Mouse (Mus musculus): ENCODE measurements at regions not wholly inside any gene's neighbourhood (a gene's known extent, or its start where the extent isn't known, plus 50 kb on each side); places are given as distances from the start of the nearest gene placed in this dataset.

DNA sequence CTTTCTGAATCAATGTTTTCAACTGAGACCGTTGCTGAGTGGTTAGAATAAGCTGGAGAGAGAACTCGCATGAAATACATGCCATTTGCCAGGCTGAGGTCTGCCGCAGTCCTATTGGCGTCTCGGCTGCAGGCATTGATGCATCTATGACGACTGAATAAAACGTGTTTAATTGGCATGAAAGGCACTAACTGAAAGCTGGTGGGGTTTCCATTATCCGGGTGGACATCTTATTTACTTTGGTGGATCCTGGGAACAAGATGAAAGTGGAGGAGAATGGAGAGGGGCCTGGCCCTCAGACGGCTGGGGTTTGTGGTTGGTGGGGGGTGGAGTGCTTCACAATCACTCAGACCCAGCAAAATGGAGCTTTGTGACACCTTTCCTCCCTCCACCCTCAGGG is 81.2 kb downstream of the Gm12689 start:
- no peak overlapping the region for H3K4me3 ChIP-seq (ENCODE audit: extremely low read depth, insufficient read depth, insufficient read length)
- WGBS: 58% methylated on average over 9 of the region's 9 CpGs
- no peak overlapping the region for H3K27ac ChIP-seq (ENCODE audit: insufficient read depth, low read length)
- H3K4me1 ChIP-seq (ENCODE audit: control insufficient read depth, insufficient read depth, insufficient read length): no peaks in the 10 kb centered on the region
- no peaks in the 10 kb centered on the region for H3K27me3 ChIP-seq (ENCODE audit: control insufficient read depth, insufficient read depth, low read length)
- TF ChIP-seq POLR2A (IDR thresholded peaks at IDR 0.05; ENCODE audit: low read depth, low read length) (no peak), CTCF (IDR thresholded peaks at IDR 0.05; ENCODE audit: extremely low read depth, insufficient read depth, insufficient read length, insufficient replicate concordance) (no peak)
- H3K36me3 ChIP-seq (ENCODE audit: control insufficient read depth, insufficient read depth, low read length): no peaks in the 10 kb centered on the region
- no peak for DNase-seq (ENCODE audit: low read depth in 1 of 2, low spot score in 2 of 2)

DNA sequence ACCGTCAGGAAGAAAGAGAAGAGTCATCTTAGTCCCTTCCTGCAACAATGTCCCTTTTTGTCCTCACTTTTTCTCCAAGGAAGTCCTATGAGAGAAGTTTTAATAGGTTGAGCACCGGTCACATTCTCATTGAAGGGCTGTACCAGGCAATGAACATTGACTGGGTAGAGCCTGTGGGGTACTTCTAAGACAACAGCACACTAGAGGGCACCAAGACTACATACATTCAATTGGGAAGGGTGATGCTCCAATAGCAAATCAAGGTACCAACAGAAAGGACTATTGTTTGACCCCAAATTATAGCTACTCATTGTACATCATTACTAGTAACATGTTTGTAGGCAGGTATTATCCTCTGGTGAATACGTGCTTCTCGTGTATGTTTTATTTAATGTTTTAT is 84.3 kb downstream of the Gm12689 start:
- no peaks in the 10 kb centered on the region for H3K36me3 ChIP-seq (ENCODE audit: control insufficient read depth, insufficient read depth, low read length)
- H3K4me1 ChIP-seq (ENCODE audit: control insufficient read depth, insufficient read depth, insufficient read length): no peaks in the 10 kb centered on the region
- H3K27me3 ChIP-seq (ENCODE audit: control insufficient read depth, insufficient read depth, low read length): no peaks in the 10 kb centered on the region
- no peak for DNase-seq (ENCODE audit: low read depth in 1 of 2, low spot score in 2 of 2)
- no peak overlapping the region for H3K27ac ChIP-seq (ENCODE audit: insufficient read depth, low read length)
- TF ChIP-seq POLR2A (IDR thresholded peaks at IDR 0.05; ENCODE audit: low read depth, low read length) (no peak), CTCF (IDR thresholded peaks at IDR 0.05; ENCODE audit: extremely low read depth, insufficient read depth, insufficient read length, insufficient replicate concordance) (no peak)
- no peak overlapping the region for H3K4me3 ChIP-seq (ENCODE audit: extremely low read depth, insufficient read depth, insufficient read length)
- 84% methylated on average over 4 of the region's 4 CpGs for WGBS

DNA sequence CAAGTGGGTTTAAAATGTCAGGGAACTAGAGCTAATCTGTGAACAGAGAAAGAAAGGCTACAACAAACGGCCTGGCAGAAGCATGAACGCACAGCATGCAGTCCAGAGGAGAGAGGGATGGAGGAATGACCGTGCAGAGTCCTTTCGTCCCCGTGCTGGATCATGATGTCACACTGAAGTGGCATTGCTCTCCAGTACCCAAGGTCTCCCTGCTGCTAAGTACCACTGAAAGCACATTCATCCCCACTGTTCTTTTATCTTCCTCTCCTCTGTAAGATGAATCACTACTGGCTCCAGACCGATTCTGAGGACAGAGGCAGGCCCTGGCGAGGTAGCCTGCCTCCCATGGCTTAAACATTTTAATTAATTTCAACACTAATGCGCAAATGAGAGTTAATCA is 89.7 kb downstream of the Gm12689 start:
- Histone ChIP-seq H3K27ac (ENCODE audit: insufficient read depth, low read length) (no peak overlapping the region), H3K27me3 (ENCODE audit: control insufficient read depth, insufficient read depth, low read length) (no peaks in the 10 kb centered on the region), H3K36me3 (ENCODE audit: control insufficient read depth, insufficient read depth, low read length) (no peaks in the 10 kb centered on the region), H3K4me1 (ENCODE audit: control insufficient read depth, insufficient read depth, insufficient read length) (no peaks in the 10 kb centered on the region), H3K4me3 (ENCODE audit: extremely low read depth, insufficient read depth, insufficient read length) (no peak overlapping the region)
- WGBS: 68% methylated on average over 8 of the region's 8 CpGs
- no peak for DNase-seq (ENCODE audit: low read depth in 1 of 2, low spot score in 2 of 2)
- TF ChIP-seq POLR2A (IDR thresholded peaks at IDR 0.05; ENCODE audit: low read depth, low read length) (no peak), CTCF (IDR thresholded peaks at IDR 0.05; ENCODE audit: extremely low read depth, insufficient read depth, insufficient read length, insufficient replicate concordance) (no peak)

DNA sequence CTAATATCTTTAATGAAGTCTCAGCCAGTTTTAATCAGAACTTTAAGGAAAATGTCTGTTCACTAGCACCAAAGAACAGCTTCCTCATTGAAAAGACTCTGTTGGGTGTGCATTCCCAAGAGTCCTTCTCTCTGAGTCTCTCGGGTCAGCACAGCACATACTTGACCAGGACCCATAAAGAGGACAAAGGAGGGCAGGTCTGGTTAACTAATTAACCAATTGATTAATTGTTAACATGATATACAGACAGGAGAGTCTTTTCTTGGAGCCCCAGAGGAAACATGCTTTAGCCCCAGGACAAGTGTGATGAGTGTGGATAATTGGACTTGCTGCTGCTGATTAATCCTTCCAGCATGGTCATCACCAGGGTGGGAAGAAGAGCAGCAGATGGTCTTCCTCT is 93.7 kb downstream of the Gm12689 start:
- no peak for DNase-seq (ENCODE audit: low read depth in 1 of 2, low spot score in 2 of 2)
- H3K27me3 ChIP-seq (ENCODE audit: control insufficient read depth, insufficient read depth, low read length): no peaks in the 10 kb centered on the region
- no peak overlapping the region for H3K4me3 ChIP-seq (ENCODE audit: extremely low read depth, insufficient read depth, insufficient read length)
- H3K36me3 ChIP-seq (ENCODE audit: control insufficient read depth, insufficient read depth, low read length): no peaks in the 10 kb centered on the region
- TF ChIP-seq POLR2A (IDR thresholded peaks at IDR 0.05; ENCODE audit: low read depth, low read length): no peak
- no peak for TF ChIP-seq CTCF (IDR thresholded peaks at IDR 0.05; ENCODE audit: extremely low read depth, insufficient read depth, insufficient read length, insufficient replicate concordance)
- no peak overlapping the region for H3K27ac ChIP-seq (ENCODE audit: insufficient read depth, low read length)
- WGBS: 87% methylated on average over 1 of the region's 1 CpGs
- no peaks in the 10 kb centered on the region for H3K4me1 ChIP-seq (ENCODE audit: control insufficient read depth, insufficient read depth, insufficient read length)

DNA sequence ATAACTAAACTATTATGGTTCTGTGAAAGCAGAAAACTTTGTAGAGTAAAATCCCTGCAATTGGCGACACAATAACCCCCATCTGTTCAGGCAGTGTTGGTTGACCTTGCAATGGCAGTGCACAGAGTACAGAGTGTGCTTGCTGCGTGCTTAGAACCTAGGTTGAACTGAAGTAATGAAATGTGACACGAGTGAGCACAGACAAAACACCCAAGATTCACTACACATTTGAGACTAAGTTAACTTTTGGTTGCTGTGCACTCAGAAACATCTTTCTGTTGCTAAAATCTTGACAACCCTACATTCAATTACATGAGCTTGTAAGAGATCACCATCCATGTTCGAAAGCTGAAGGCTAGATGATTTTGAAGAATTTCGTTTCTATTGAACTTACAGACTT is 97.3 kb downstream of the Gm12689 start:
- Histone ChIP-seq H3K27me3 (ENCODE audit: control insufficient read depth, insufficient read depth, low read length) (no peaks in the 10 kb centered on the region), H3K36me3 (ENCODE audit: control insufficient read depth, insufficient read depth, low read length) (no peaks in the 10 kb centered on the region), H3K4me1 (ENCODE audit: control insufficient read depth, insufficient read depth, insufficient read length) (no peaks in the 10 kb centered on the region), H3K4me3 (ENCODE audit: extremely low read depth, insufficient read depth, insufficient read length) (no peak overlapping the region), H3K27ac (ENCODE audit: insufficient read depth, low read length) (no peak overlapping the region)
- TF ChIP-seq CTCF (IDR thresholded peaks at IDR 0.05; ENCODE audit: extremely low read depth, insufficient read depth, insufficient read length, insufficient replicate concordance): no peak
- TF ChIP-seq POLR2A (IDR thresholded peaks at IDR 0.05; ENCODE audit: low read depth, low read length): no peak
- WGBS: 83% methylated on average over 5 of the region's 5 CpGs
- DNase-seq (ENCODE audit: low read depth in 1 of 2, low spot score in 2 of 2): no peak

DNA sequence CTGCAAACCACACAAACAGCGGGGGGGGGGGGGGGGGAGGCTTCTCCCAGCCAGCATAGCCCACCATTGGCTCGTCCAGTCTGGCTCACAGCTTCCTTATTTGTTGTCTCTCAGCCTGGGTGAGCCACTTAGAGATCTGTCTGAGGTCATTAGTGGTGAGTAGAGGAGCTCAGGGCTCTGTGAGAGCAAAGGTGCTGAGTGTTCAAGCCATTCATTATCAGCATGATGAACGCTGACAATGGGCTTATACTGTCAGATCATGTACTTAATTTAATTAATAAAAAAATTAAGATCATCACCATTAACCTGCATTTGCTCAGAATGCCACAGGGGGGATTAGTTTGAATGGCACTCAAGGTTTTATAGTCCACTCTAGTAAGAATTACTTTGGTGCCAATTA is 98.5 kb downstream of the Gm12689 start:
- TF ChIP-seq POLR2A (IDR thresholded peaks at IDR 0.05; ENCODE audit: low read depth, low read length) (no peak), CTCF (IDR thresholded peaks at IDR 0.05; ENCODE audit: extremely low read depth, insufficient read depth, insufficient read length, insufficient replicate concordance) (no peak)
- 59% methylated on average over 3 of the region's 3 CpGs for WGBS
- no peak overlapping the region for H3K4me3 ChIP-seq (ENCODE audit: extremely low read depth, insufficient read depth, insufficient read length)

DNA sequence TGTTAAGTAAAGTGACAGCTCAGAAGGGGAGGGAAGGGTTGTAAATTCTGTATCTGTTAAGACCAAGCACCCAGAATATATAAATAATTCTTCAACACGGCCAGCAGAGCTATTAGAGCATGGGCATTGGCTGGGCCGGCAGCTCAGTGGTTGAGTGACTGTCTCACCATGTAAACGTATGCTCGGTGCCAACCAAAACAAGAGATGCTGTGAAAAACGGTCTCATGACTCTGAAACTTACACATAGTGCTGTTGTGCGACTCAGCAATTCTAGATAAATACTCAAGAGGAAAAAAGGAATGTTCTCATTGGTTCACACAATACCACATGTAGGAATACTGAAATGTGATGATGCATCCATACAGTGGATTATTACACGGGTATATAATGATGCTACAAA is 111.8 kb downstream of the Gm12689 start:
- Histone ChIP-seq H3K27ac (ENCODE audit: insufficient read depth, low read length) (no peak overlapping the region), H3K4me3 (ENCODE audit: extremely low read depth, insufficient read depth, insufficient read length) (no peak overlapping the region), H3K36me3 (ENCODE audit: control insufficient read depth, insufficient read depth, low read length) (no peaks in the 10 kb centered on the region), H3K27me3 (ENCODE audit: control insufficient read depth, insufficient read depth, low read length) (no peaks in the 10 kb centered on the region), H3K4me1 (ENCODE audit: control insufficient read depth, insufficient read depth, insufficient read length) (no peaks in the 10 kb centered on the region)
- no peak for TF ChIP-seq POLR2A (IDR thresholded peaks at IDR 0.05; ENCODE audit: low read depth, low read length)
- TF ChIP-seq CTCF (IDR thresholded peaks at IDR 0.05; ENCODE audit: extremely low read depth, insufficient read depth, insufficient read length, insufficient replicate concordance): no peak
- DNase-seq (ENCODE audit: low read depth in 1 of 2, low spot score in 2 of 2): no peak
- WGBS: 79% methylated on average over 7 of the region's 7 CpGs

More for the DNA sequence above, 98.5 kb downstream of the Gm12689 start:
- Histone ChIP-seq H3K4me1 (ENCODE audit: control insufficient read depth, insufficient read depth, insufficient read length) (no peaks in the 10 kb centered on the region), H3K27me3 (ENCODE audit: control insufficient read depth, insufficient read depth, low read length) (no peaks in the 10 kb centered on the region), H3K27ac (ENCODE audit: insufficient read depth, low read length) (no peak overlapping the region), H3K36me3 (ENCODE audit: control insufficient read depth, insufficient read depth, low read length) (no peaks in the 10 kb centered on the region)
- no peak for DNase-seq (ENCODE audit: low read depth in 1 of 2, low spot score in 2 of 2)

Measured in spleen, adult 2 months (tissue).